Mouse (Mus musculus): ENCODE measurements around the gene Cutal. TPM values are rescaled to one million over a fixed set of nuclear protein-coding genes. Genes with fewer than 3 reads are reported as not detected.

Gene Cutal
- polyA plus RNA-seq, 1 experiment = 38.1 TPM

GRCm38 (mm10) chr2:34880054-34880453 is 5.9 kb downstream of the Cutal start:
- no peak for DNase-seq (ENCODE audit: low read depth, low spot score)
- whole genome bisulfite sequencing = 89% methylated on average over 10 of the region's 10 CpGs

- no peak for DNase-seq (ENCODE audit: low read depth, low spot score)
- WGBS = 58% methylated on average over 2 of the region's 2 CpGs
Measured at GRCm38 (mm10) chr2:34882757-34883156, 8.6 kb downstream of the Cutal start.

GRCm38 (mm10) chr2:34883190-34883589 is 9.0 kb downstream of the Cutal start:
- WGBS = 20% methylated on average over 5 of the region's 5 CpGs
- no peak for DNase-seq (ENCODE audit: low read depth, low spot score)

DNA sequence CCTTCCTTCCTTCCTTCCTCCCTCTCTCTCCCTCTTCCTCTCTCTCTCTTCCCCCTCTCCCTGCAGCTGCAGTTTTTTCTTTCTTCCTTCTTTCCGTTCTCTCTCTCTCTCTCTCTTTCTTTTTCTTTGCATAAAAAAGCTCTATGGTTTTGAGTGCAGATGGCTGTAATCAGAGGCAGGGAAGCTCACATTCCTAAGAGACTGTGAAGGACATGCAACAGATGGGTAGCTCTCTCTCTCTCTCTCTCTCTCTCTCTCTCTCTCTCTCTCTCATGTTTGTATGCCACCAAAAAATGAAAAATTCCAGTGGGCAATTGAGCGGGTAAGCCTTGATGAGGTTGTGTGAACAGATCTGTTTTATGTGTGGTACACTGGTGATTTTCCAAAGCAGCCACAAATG is 10.0 kb downstream of the Cutal start:
- no peak for DNase-seq (ENCODE audit: low read depth, low spot score)
- WGBS = 71% methylated on average over 2 of the region's 2 CpGs

DNA sequence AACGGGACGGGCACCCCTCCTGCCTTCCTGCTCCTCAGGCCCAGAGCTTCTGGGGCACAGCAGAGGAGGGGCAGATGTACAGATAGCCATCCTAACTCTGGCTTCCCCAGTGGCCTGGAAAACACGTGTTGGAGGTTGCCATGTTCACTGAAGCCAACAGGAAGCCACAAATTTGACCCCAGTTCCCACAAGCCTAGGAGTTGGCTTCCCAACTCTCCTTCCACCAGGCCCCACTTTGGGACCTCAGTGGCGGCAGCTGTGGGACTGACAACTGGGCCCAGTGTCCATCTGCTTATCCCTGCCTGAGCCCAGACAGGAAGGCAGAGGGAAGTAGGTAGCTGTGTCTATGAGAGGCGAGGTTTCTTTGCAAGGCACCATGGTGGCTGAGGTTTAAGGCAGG is 19.8 kb downstream of the Cutal start:
- no peak for DNase-seq (ENCODE audit: low read depth, low spot score)
- WGBS = 75% methylated on average over 5 of the region's 5 CpGs

- no peak for DNase-seq (ENCODE audit: low read depth, low spot score)
- WGBS = 88% methylated on average over 19 of the region's 19 CpGs
Measured at GRCm38 (mm10) chr2:34895503-34896113, 21.4 kb downstream of the Cutal start.

DNA sequence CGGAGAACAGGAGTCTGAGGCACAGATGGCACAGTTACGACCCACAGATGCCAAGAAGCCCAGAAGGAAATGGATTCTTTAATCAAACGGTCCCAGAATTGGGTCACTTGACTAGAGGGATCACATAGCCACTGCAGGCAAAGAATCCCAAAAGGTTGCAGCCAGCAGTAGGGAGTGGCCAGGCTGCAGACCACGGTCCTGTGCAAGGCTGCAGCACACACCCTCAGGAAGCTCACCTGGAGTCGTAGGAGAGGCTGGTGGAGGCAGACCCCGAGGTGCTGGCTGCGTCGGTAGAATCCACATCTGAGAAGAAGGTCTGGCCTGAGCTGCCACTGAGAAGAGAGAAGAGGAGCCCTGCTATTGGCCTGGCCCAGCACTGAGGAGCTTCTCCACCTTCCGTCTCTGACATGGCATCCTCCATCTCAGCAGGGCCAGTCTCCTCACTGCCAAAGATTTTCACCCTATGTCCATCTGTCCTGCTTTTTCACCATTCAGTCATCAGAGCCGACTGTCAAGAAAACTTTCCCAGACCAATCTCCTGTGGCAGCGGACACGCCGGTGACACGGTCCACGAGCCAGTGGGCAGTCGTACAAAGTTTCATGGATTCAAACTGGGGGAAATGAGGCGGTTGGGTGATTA is 22.7 kb downstream of the Cutal start:
- DNase-seq (ENCODE audit: low read depth, low spot score) = no peak
- WGBS = 81% methylated on average over 17 of the region's 17 CpGs

DNA sequence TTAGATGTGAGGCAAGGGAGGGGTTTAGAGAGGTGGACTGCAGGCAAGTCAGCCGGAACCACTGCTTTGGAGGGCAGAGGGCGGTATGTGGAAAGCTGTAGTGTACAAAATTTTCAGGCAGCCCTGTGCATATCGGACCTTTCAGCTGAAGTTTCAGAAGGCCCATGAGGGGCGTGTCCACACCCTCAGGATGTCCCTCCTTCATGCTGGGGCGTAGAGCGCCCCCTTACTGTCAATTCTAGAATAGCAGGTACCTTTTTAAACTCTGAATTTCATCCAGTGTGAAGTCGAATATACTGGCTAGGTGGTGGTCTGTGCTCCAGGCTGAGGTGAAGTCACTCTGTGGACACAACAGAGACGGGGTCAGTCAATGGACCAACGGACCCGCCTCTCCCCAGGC is 23.6 kb downstream of the Cutal start:
- WGBS = 33% methylated on average over 10 of the region's 10 CpGs
- DNase-seq (ENCODE audit: low read depth, low spot score) = no peak

GRCm38 (mm10) chr2:34899682-34900081 is 25.5 kb downstream of the Cutal start:
- no peak for DNase-seq (ENCODE audit: low read depth, low spot score)
- WGBS = 78% methylated on average over 11 of the region's 11 CpGs

- DNase-seq (ENCODE audit: low read depth, low spot score) = peak; percentile 78
- WGBS = 24% methylated on average over 1 of the region's 1 CpGs
Measured at GRCm38 (mm10) chr2:34900412-34900811, 26.2 kb downstream of the Cutal start.

- 83% methylated on average over 4 of the region's 4 CpGs for WGBS
- no peak for DNase-seq (ENCODE audit: low read depth, low spot score)
Measured at GRCm38 (mm10) chr2:34901726-34902125, 27.5 kb downstream of the Cutal start.

DNA sequence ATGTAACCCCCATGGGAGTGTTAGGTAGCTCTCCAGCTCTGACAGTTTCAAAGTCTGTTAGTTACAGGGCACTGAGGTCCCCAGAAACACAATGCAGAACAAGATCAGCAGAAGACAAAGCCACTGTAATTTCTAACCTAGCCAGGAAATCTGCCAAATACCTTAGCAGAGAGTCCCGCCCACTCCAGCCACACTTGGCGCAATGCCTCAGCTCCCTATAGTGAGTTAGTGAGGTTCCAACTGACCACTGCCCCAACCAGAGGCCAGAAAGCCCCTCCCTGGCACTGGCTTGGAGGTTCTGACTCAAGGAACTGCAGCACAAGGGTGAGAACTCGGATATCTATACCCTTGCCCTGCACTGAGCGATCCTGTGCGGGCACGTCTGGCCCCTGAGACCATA is 28.5 kb downstream of the Cutal start:
- DNase-seq (ENCODE audit: low read depth, low spot score) = no peak
- WGBS = 46% methylated on average over 6 of the region's 6 CpGs

GRCm38 (mm10) chr2:34903191-34903590 is 29.0 kb downstream of the Cutal start:
- WGBS = 77% methylated on average over 7 of the region's 7 CpGs
- DNase-seq (ENCODE audit: low read depth, low spot score) = no peak

DNA sequence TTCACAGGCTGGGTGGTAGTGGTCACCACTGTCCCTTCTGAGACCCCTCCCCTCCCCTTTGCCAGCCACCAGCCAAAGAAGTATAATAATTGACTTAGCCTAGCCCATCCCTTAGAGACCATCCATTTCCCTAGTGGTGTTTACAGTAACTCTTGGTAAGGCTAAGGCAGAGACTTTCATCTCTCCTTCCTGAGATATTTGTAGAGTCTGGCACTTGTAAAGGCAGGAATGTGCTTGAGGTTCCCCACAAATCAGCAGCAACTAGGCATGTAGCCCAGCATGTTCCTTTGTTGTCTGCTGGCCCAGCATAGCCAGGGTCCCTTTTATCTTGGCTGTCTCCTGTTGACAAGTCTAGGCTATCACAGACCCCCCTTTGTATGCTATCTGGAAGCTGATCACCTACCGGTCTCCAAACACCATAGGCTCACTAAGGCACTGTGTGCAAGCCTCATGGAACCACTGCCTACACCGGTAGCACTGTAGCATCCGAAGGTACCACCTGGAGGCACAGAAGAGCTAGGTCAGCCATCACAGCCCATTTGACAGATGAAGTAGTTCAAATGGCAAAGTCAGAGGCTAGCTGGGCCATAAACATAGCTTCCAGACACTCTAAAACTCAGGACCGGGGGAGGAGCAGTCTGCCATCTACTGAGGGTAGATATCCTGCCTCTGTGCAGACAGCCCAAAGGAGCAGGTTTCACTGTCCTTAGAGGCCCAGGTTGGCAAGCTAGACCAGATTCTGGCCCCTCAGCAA is 29.6 kb downstream of the Cutal start:
- 75% methylated on average over 4 of the region's 4 CpGs for WGBS
- no peak for DNase-seq (ENCODE audit: low read depth, low spot score)

GRCm38 (mm10) chr2:34904849-34905542 is 30.8 kb downstream of the Cutal start:
- peak; percentile 98 for DNase-seq (ENCODE audit: low read depth, low spot score)
- 1% methylated on average over 34 of the region's 34 CpGs for WGBS

GRCm38 (mm10) chr2:34906426-34906825 is 32.2 kb downstream of the Cutal start:
- 87% methylated on average over 6 of the region's 6 CpGs for WGBS

GRCm38 (mm10) chr2:34906861-34907604 is 32.8 kb downstream of the Cutal start:
- 60% methylated on average over 12 of the region's 12 CpGs for whole genome bisulfite sequencing
- no peak for DNase-seq (ENCODE audit: low read depth, low spot score)

More at GRCm38 (mm10) chr2:34906426-34906825, 32.2 kb downstream of the Cutal start:
- no peak for DNase-seq (ENCODE audit: low read depth, low spot score)

GRCm38 (mm10) chr2:34909719-34910118 is 35.5 kb downstream of the Cutal start:
- 95% methylated on average over 4 of the region's 4 CpGs for WGBS
- DNase-seq (ENCODE audit: low read depth, low spot score) = no peak

DNA sequence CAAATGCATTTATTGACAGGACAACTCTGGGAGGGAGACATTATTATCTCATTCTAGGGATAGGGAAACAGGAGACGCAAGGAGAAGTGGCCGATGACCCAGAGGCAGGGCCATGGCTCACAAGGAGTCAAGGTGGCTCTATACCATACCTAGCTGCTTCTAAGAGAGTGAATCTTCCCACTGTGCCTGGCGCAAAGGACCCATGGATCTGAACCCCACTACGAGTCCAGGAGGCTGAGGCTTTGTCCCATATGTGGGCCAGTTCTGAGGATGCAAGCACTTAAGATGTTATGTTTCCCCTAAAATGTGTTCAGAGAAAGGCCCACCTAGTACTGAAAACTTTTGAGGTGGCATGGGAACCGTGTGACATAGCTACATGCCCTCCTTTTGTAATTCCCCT is 37.7 kb downstream of the Cutal start:
- WGBS = 91% methylated on average over 5 of the region's 5 CpGs
- DNase-seq (ENCODE audit: low read depth, low spot score) = no peak

DNA sequence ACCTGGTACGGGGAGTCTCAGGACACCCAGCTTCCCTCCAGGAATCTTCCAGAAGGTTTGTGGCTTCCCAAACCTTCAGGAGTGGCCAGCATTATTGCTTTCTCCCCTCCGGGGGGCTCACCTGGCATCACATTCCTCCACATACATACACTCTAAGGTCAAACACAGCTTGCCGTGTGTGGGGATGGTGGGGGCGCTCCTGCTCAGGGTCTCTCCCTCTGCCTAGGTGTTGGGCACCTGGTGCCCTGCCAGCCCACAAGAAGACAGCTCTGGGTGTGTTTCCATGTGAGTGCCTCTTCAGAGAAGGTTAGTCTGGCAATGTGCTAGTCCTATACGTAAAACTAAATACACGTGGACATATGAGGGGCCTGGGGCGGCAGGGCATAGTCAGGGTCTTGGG is 38.4 kb downstream of the Cutal start:
- 60% methylated on average over 7 of the region's 7 CpGs for WGBS
- no peak for DNase-seq (ENCODE audit: low read depth, low spot score)
